23 mouse cellular contexts compared by ENCODE assay signal in the genomic region with DNA sequence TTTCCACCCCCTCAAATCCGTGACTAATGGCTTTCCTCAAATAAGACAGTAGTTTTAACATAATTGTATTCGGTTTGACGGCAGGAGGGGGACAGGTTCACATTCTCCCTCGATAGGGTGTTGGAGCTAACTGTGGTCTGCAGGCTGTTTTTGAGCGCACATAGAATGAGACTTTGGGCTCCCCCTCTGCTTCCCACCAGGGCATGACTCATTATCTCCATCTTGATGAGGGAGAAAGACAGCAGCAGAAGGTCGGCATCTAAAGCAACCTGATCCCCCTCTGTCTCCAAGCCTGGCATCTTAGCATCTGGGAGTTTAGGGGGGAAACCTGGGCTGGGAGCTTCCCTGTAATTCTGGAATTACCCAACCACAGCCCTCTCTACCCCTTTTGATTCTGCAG. TPM values are rescaled to one million over a fixed set of nuclear protein-coding genes. Genes with fewer than 3 reads are reported as not detected.
"Had no signal": no experiment of that assay in that cellular context is flagged by ENCODE, and none has a peak within 500 bp of the region (broad histone marks: within the 10 kb centered on the region; RNA-seq: fewer than 3 reads in every experiment).

No protein-coding gene starts in this region.

- H3K4me2 ChIP-seq: lung, embryonic 15.5 days; midbrain, embryonic 11.5 days; midbrain, embryonic 13.5 days; midbrain, embryonic 15.5 days; neural tube, embryonic 13.5 days; neural tube, embryonic 15.5 days had no signal

- ATAC-seq: lung, postnatal 0 days; midbrain, embryonic 13.5 days; midbrain, embryonic 15.5 days had no signal

- H3K4me3 ChIP-seq: lung, embryonic 15.5 days; megakaryocyte, embryonic 14.5 days; midbrain, embryonic 13.5 days; midbrain, embryonic 15.5 days; neural tube, embryonic 13.5 days; neural tube, embryonic 15.5 days had no signal

- H3K27ac ChIP-seq: lung, embryonic 15.5 days; macrophage; midbrain, embryonic 13.5 days; midbrain, embryonic 15.5 days; neural tube, embryonic 13.5 days; neural tube, embryonic 15.5 days had no signal

- H3K9ac ChIP-seq: lung, embryonic 15.5 days; midbrain, embryonic 13.5 days; midbrain, embryonic 15.5 days; neural tube, embryonic 13.5 days; neural tube, embryonic 15.5 days had no signal

- H3K27me3 ChIP-seq: lung, embryonic 15.5 days; midbrain, embryonic 13.5 days; midbrain, embryonic 15.5 days; neural tube, embryonic 13.5 days; neural tube, embryonic 15.5 days had no signal

- H3K36me3 ChIP-seq: lung, embryonic 15.5 days; midbrain, embryonic 13.5 days; midbrain, embryonic 15.5 days; neural tube, embryonic 13.5 days; neural tube, embryonic 15.5 days had no signal

- H3K4me1 ChIP-seq: lung, embryonic 15.5 days; midbrain, embryonic 13.5 days; midbrain, embryonic 15.5 days; neural tube, embryonic 13.5 days; neural tube, embryonic 15.5 days had no signal

- H3K9me3 ChIP-seq: lung, embryonic 15.5 days; megakaryocyte, embryonic 14.5 days; midbrain, embryonic 13.5 days; midbrain, embryonic 15.5 days; neural tube, embryonic 13.5 days; neural tube, embryonic 15.5 days had no signal

- DNase-seq: lung, adult 2 months; lung, postnatal 14 days; lung, postnatal 36 days; retina, postnatal 1 day; right cerebral cortex, adult 18-20 months; right cerebral cortex, postnatal 25 days; right cerebral cortex, postnatal 4 days; spleen, adult 18-20 months; thymus, adult 18-20 months; thymus, postnatal 14 days; thymus, postnatal 36 days had no signal

RNA-seq across cellular contexts. Expression of a gene that starts 6.6 kb away (rescaled TPM):
- total RNA-seq: monocyte, adult 5-6 weeks had no signal
- polyA plus RNA-seq: midbrain, embryonic 11.5 days; neural tube, embryonic 11.5 days had no signal

RNA-seq across cellular contexts. Expression of a gene that starts 39.3 kb away (rescaled TPM):
- total RNA-seq: megakaryocyte progenitor cell, adult 5-6 weeks; monocyte, adult 5-6 weeks had no signal
- polyA plus RNA-seq: lung, adult 2 months; macrophage had no signal
